ENCODE assay signal across 4 mouse cellular contexts in the genomic region with DNA sequence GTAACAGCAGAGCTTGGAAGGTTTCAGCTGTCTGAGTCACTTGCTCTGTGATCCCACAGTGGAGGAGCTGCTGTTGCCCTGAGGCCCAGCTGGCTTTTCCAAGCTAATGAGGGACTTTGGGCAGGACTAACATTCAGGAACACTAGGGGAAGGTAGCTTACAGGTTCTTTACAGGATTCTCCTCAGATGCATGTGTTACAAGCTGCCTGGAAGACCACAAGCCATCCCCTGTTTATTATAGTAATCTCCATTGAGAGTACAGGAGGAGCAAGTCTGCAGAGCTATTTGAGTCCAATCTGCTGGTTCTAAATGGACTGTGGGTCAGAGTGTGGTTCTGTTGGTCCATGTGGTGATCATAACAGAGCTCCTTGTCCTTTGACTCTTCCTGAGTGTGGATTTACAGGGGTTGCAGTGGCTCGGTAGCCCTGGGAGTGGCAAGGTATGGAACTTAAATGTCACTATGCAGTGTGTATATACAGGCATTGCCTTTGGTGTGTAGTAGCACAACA. TPM values are rescaled to one million over a fixed set of nuclear protein-coding genes. Genes with fewer than 3 reads are reported as not detected.
DNase-seq lines count a peak whose midpoint lies in the region; TF ChIP-seq lines count a peak whose summit lies in the region.
"Not testable (repeated sequence)": the region's sequence is repeated elsewhere in the genome, so short reads cannot be mapped to it uniquely, and the experiment has no call there.
"Had no signal": no experiment of that assay in that cellular context is flagged by ENCODE, and none has a peak within 500 bp of the region (broad histone marks: within the 10 kb centered on the region; RNA-seq: fewer than 3 reads in every experiment).

No protein-coding gene starts in this region.

- H3K27ac ChIP-seq in ES-Bruce4 (ENCODE audit: insufficient read depth, low read length), result peak overlapping the region; percentile 51; the same call in 1 of the 2 replicates

- H3K4me3 ChIP-seq in ES-Bruce4 (ENCODE audit: low read depth, low read length), result not testable (repeated sequence)

- TF ChIP-seq CTCF in ES-Bruce4 (IDR thresholded peaks at IDR 0.05; ENCODE audit: low read depth, low read length), result not testable (repeated sequence)

- not testable (repeated sequence) for H3K36me3 ChIP-seq in ES-Bruce4 (ENCODE audit: control insufficient read depth, insufficient read depth, low read length, poor library complexity, severe bottlenecking)

- H3K4me1 ChIP-seq in ES-Bruce4 (ENCODE audit: control insufficient read depth, insufficient read depth, low read length), result not testable (repeated sequence)

- DNase-seq in ZHBTc4 (ENCODE audit: low read depth, low spot score), result peak; percentile 17
- peak; percentile 92 for DNase-seq in heart, adult 11 months

- H3K27me3 ChIP-seq in ES-Bruce4 (ENCODE audit: control insufficient read depth, insufficient read depth, low read length, poor library complexity, severe bottlenecking), result not testable (repeated sequence)

- not testable (repeated sequence) for H3K9ac ChIP-seq in ES-Bruce4 (ENCODE audit: low read depth, poor library complexity, severe bottlenecking)

- not testable (repeated sequence) for TF ChIP-seq EP300 in ES-Bruce4 (IDR thresholded peaks at IDR 0.05; ENCODE audit: insufficient read depth, low read depth, low read length)

- H3K9me3 ChIP-seq in ES-Bruce4 (replicated peaks; ENCODE audit: control insufficient read depth, insufficient read depth, low read length, poor library complexity, severe bottlenecking), result not testable (repeated sequence)

- TF ChIP-seq POLR2A in ES-Bruce4 (IDR thresholded peaks at IDR 0.05; ENCODE audit: insufficient read depth, low read length), result not testable (repeated sequence)

RNA-seq across cellular contexts. Expression of gene Gm14403, which starts 7.2 kb away (rescaled TPM):
- 9.9 and 11.0 TPM in 2 replicates for polyA plus RNA-seq in ES-Bruce4 (2011; ENCODE audit: insufficient read depth, insufficient read length, low read depth, missing spikeins)
- polyA plus RNA-seq: G1E had no signal

RNA-seq across cellular contexts. Expression of gene Zfp970, which starts 40.7 kb away (rescaled TPM):
- polyA plus RNA-seq in ES-Bruce4 (2011; ENCODE audit: insufficient read depth, insufficient read length, low read depth, missing spikeins), result 8.4 and 14.7 TPM in 2 replicates
